Mouse (Mus musculus) heart, postnatal 0 days (tissue): ENCODE data around the gene Fancf.

Source experiments
- CTCF ChIP-seq: IDR thresholded peaks from 2 replicates; pipeline ENCODE4 v1.5.1; 2016; ENCODE audit warnings: antibody characterized with exemption, control low read depth, low read depth
- EP300 ChIP-seq: IDR thresholded peaks from 2 replicates; pipeline ENCODE4 v1.6.1; 2016; ENCODE audit warnings: antibody characterized with exemption, low read depth

GRCm38 (mm10) chr7:51889601-51890000, 27.5 kb upstream of the Fancf start:
- TF ChIP-seq EP300: no peak
- no peak for TF ChIP-seq CTCF
